ENCODE assay signal across 8 mouse cellular contexts in genomic region chr13:91807155-91807839, GRCm38 (mm10). TPM values are rescaled to one million over a fixed set of nuclear protein-coding genes. Genes with fewer than 3 reads are reported as not detected.
DNase-seq lines count a peak whose midpoint lies in the region; ATAC-seq and TF ChIP-seq lines count a peak whose summit lies in the region.

Gene Zcchc9, minus strand, starts transcription at chr13:91807705.

- H3K79me2 ChIP-seq in heart, adult 2 months (replicated peaks; ENCODE audit: control insufficient read depth, insufficient read depth, low read length) = no peaks in the 10 kb centered on the region; the same call in 1 of the 2 replicates

- peak; percentile 94 for ATAC-seq in embryonic facial prominence, embryonic 13.5 days (ENCODE audit: insufficient number of reproducible peaks, insufficient read depth, low FRiP score, low TSS enrichment, low read depth)
- ATAC-seq in limb, embryonic 13.5 days (ENCODE audit: low FRiP score, low read depth) = peak; percentile 98
- peak; percentile 100 for ATAC-seq in midbrain, embryonic 16.5 days

- H3K4me2 ChIP-seq in embryonic facial prominence, embryonic 13.5 days = peak within 1 kb of the TSS; percentile 63
- peak within 1 kb of the TSS; percentile 64 for H3K4me2 ChIP-seq in limb, embryonic 13.5 days (replicated peaks)
- peak within 1 kb of the TSS; percentile 56 for H3K4me2 ChIP-seq in midbrain, embryonic 16.5 days (ENCODE audit: low read length)

- H3K27ac ChIP-seq in embryonic facial prominence, embryonic 13.5 days = peak within 1 kb of the TSS; percentile 95
- peak within 1 kb of the TSS; percentile 87 for H3K27ac ChIP-seq in heart, adult 2 months
- H3K27ac ChIP-seq in limb, embryonic 13.5 days = peak within 1 kb of the TSS; percentile 94
- H3K27ac ChIP-seq in midbrain, embryonic 16.5 days (ENCODE audit: low read length) = peak within 1 kb of the TSS; percentile 95

- H3K9ac ChIP-seq in embryonic facial prominence, embryonic 13.5 days = peak within 1 kb of the TSS; percentile 98
- peak within 1 kb of the TSS; percentile 97 for H3K9ac ChIP-seq in heart, adult 2 months (ENCODE audit: low read depth, low read length)
- peak within 1 kb of the TSS; percentile 96 for H3K9ac ChIP-seq in limb, embryonic 13.5 days
- H3K9ac ChIP-seq in midbrain, embryonic 16.5 days (ENCODE audit: low read depth, low read length) = peak within 1 kb of the TSS; percentile 95

- under 1% methylated on average over 50 of the region's 50 CpGs for WGBS in embryonic facial prominence, embryonic 13.5 days
- under 1% methylated on average over 50 of the region's 50 CpGs for WGBS in heart, adult 2 months
- under 1% methylated on average over 50 of the region's 50 CpGs for WGBS in limb, embryonic 13.5 days
- WGBS in midbrain, embryonic 16.5 days = under 1% methylated on average over 48 of the region's 50 CpGs

- peaks cover 9% of the 10 kb centered on the region for H3K4me1 ChIP-seq in embryonic facial prominence, embryonic 13.5 days
- H3K4me1 ChIP-seq in heart, adult 2 months (ENCODE audit: control insufficient read depth, insufficient read depth, low read length) = peaks cover 4% of the 10 kb centered on the region; the same call in 1 of the 2 replicates
- H3K4me1 ChIP-seq in limb, embryonic 13.5 days = peaks cover 9% of the 10 kb centered on the region
- H3K4me1 ChIP-seq in midbrain, embryonic 16.5 days (ENCODE audit: control insufficient read depth, insufficient read depth, low read length) = peaks cover 10% of the 10 kb centered on the region

- TF ChIP-seq EP300 in heart, adult 2 months (IDR thresholded peaks at IDR 0.05; ENCODE audit: insufficient read depth, low read depth, low read length) = peak; percentile 52; the same call in 1 of the 2 replicates

- H3K9me3 ChIP-seq in embryonic facial prominence, embryonic 13.5 days = no peaks in the 10 kb centered on the region
- H3K9me3 ChIP-seq in limb, embryonic 13.5 days = no peaks in the 10 kb centered on the region
- no peaks in the 10 kb centered on the region for H3K9me3 ChIP-seq in midbrain, embryonic 16.5 days (replicated peaks; ENCODE audit: control insufficient read depth, low read length, poor library complexity, severe bottlenecking)

- peaks cover 19% of the 10 kb centered on the region for H3K36me3 ChIP-seq in embryonic facial prominence, embryonic 13.5 days
- H3K36me3 ChIP-seq in heart, adult 2 months (ENCODE audit: control insufficient read depth, insufficient read depth, low read length) = no peaks in the 10 kb centered on the region; the same call in none of the 2 replicates
- peaks cover 16% of the 10 kb centered on the region for H3K36me3 ChIP-seq in limb, embryonic 13.5 days
- H3K36me3 ChIP-seq in midbrain, embryonic 16.5 days (ENCODE audit: control insufficient read depth, insufficient read depth, low read length) = peaks cover 12% of the 10 kb centered on the region; the same call in 1 of the 2 replicates

- peak; percentile 94 for TF ChIP-seq POLR2A in heart, adult 2 months (IDR thresholded peaks at IDR 0.05; ENCODE audit: insufficient read depth, low read depth, low read length)

- peak; percentile 89 for DNase-seq in 3134 (ENCODE audit: extremely low read depth, insufficient read length, low spot score)
- DNase-seq in adrenal gland, postnatal 36 days = peak; percentile 89 to 90
- peak; percentile 90 to 91 for DNase-seq in heart, adult 2 months
- DNase-seq in kidney, adult 8-10 months = peak; percentile 85 to 88
- peak; percentile 80 to 88 for DNase-seq in spleen, postnatal 10 days (ENCODE audit: low spot score in 2 of 2)

- H3K4me3 ChIP-seq in embryonic facial prominence, embryonic 13.5 days = peak within 1 kb of the TSS; percentile 92
- H3K4me3 ChIP-seq in heart, adult 2 months = peak within 1 kb of the TSS; percentile 99
- H3K4me3 ChIP-seq in limb, embryonic 13.5 days = peak within 1 kb of the TSS; percentile 90
- H3K4me3 ChIP-seq in midbrain, embryonic 16.5 days (ENCODE audit: low read depth, low read length) = peak within 1 kb of the TSS; percentile 72

- peak; percentile 51 for TF ChIP-seq CTCF in heart, adult 2 months (IDR thresholded peaks at IDR 0.05)

- no peaks in the 10 kb centered on the region for H3K27me3 ChIP-seq in embryonic facial prominence, embryonic 13.5 days
- H3K27me3 ChIP-seq in heart, adult 2 months (ENCODE audit: control insufficient read depth, insufficient read depth, low read length) = no peaks in the 10 kb centered on the region
- H3K27me3 ChIP-seq in limb, embryonic 13.5 days = no peaks in the 10 kb centered on the region
- no peaks in the 10 kb centered on the region for H3K27me3 ChIP-seq in midbrain, embryonic 16.5 days (ENCODE audit: control insufficient read depth, insufficient read depth, low read depth, low read length)

- intact Hi-C loops in heart, adult 2 months (cut with DNase I) = loop anchor here (5.0 kb wide), 2 partner anchors 45 to 530 kb away; no protein-coding TSS in a partner anchor

RNA-seq across cellular contexts. Expression of gene Zcchc9, which starts in this region (rescaled TPM):
- 10 to 100 TPM; 41.1 to 64.2 TPM for total RNA-seq in adrenal gland, postnatal 36 days (2021)
- 40.2 and 40.3 TPM in 2 replicates for polyA plus RNA-seq in embryonic facial prominence, embryonic 13.5 days (2015; fragmentation: Nextera tagmentation; extraction: Ambion mirVana)
- 10 to 100 TPM; 12.6 to 14.2 TPM for total RNA-seq in heart, adult 2 months (2021)
- polyA plus RNA-seq in heart, adult 2 months (2012; rRNA removed) = 10.2 and 17.0 TPM in 2 replicates
- polyA plus RNA-seq in limb, embryonic 13.5 days (2015; fragmentation: Nextera tagmentation; extraction: Ambion mirVana) = 36.1 and 38.5 TPM in 2 replicates
- 18.5 and 18.6 TPM in 2 replicates for polyA plus RNA-seq in midbrain, embryonic 16.5 days (2015; fragmentation: Nextera tagmentation; extraction: Ambion mirVana)

Comparison
In these comparisons a context has a peak if more than half of its experiments do, and no peak if none do; other contexts are left out.
1. Peak in every context shown above with its lines: DNase-seq, ATAC-seq, H3K4me3 ChIP-seq and H3K27ac ChIP-seq.